Mouse (Mus musculus): ENCODE measurements around the gene Lrrc23.

DNA sequence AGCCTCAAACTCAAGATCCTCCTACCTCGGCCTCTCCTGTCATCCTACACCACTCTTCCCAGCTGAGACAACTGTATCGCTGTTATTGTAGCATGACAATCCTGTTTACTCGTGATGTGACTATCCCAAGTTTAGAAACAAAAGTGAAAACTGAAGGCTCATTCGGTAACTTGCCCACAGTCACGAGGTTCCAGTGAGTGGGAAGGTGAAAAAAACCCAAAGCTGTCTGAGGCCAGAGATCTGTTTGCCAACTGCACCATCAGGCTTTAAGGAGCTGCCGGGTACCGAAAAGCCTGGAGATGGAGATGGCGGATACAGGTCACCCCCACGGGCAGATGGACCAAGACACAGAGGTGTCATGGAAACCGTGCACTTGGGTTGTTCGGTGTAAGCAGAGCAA lies 42.5 kb downstream of the Lrrc23 start:
- no peak for TF ChIP-seq CTCF (IDR thresholded peaks at IDR 0.05; ENCODE audit: borderline replicate concordance, insufficient read depth, low read depth, low read length)
- no peak for TF ChIP-seq POLR2A (IDR thresholded peaks at IDR 0.05; ENCODE audit: borderline replicate concordance, insufficient read depth, low read length)

Data from cerebellum, adult 2 months (tissue).